Mouse (Mus musculus): ENCODE measurements at regions not wholly inside any gene's neighbourhood (a gene's known extent, or its start where the extent isn't known, plus 50 kb on each side); places are given as distances from the start of the nearest gene placed in this dataset.

- in situ Hi-C loops (cut with MboI; ENCODE audit: low sequenced_read_pairs in 2 of 2, unreplicated experiment in 2 of 2): no loop called here
Measured at GRCm38 (mm10) chr9:111801381-111801780, 111.2 kb upstream of the Stac start.

GRCm38 (mm10) chr9:111800869-111801268 is 110.7 kb upstream of the Stac start:
- DNase-seq (ENCODE audit: low read depth, low spot score): no peak
- H3K9me3 ChIP-seq (ENCODE audit: control insufficient read depth, insufficient read depth, low read depth, low read length): no peaks in the 10 kb centered on the region
- no peak overlapping the region for H3K27ac ChIP-seq (ENCODE audit: insufficient read depth, low read depth, low read length, poor library complexity, severe bottlenecking)
- H3K4me1 ChIP-seq (ENCODE audit: control insufficient read depth in 2 of 2, insufficient read depth in 2 of 2, low read length in 2 of 2, poor library complexity in 1 of 2): no peaks in the 10 kb centered on the region
- no peak for TF ChIP-seq ZC3H11A (IDR thresholded peaks at IDR 0.05; ENCODE audit: borderline replicate concordance, low read depth, low read length)
- TF ChIP-seq MAFK (IDR thresholded peaks at IDR 0.05; ENCODE audit: insufficient read depth, low read depth, low read length): no peak
- TF ChIP-seq ZNF384 (IDR thresholded peaks at IDR 0.05; ENCODE audit: low read depth, low read length): no peak
- TF ChIP-seq HCFC1 (IDR thresholded peaks at IDR 0.05; ENCODE audit: borderline replicate concordance, insufficient read depth, low read length): no peak
- no peak for TF ChIP-seq CHD2 (IDR thresholded peaks at IDR 0.05; ENCODE audit: low read depth, low read length)
- in situ Hi-C loops (cut with MboI; ENCODE audit: low sequenced_read_pairs in 2 of 2, unreplicated experiment in 2 of 2): no loop called here
- H3K4me3 ChIP-seq (ENCODE audit: insufficient read depth in 1 of 2, low read depth in 1 of 2, low read length in 2 of 2, poor library complexity in 1 of 2, severe bottlenecking in 1 of 2): no peak overlapping the region
- H3K36me3 ChIP-seq (ENCODE audit: control insufficient read depth, insufficient read depth, low read length, poor library complexity, severe bottlenecking): no peaks in the 10 kb centered on the region
- H3K9ac ChIP-seq (ENCODE audit: insufficient read depth, low read depth, low read length, poor library complexity, severe bottlenecking): no peak overlapping the region

More at GRCm38 (mm10) chr9:111801381-111801780, 111.2 kb upstream of the Stac start:
- H3K27ac ChIP-seq (ENCODE audit: insufficient read depth, low read depth, low read length, poor library complexity, severe bottlenecking): no peak overlapping the region
- no peak overlapping the region for H3K4me3 ChIP-seq (ENCODE audit: insufficient read depth in 1 of 2, low read depth in 1 of 2, low read length in 2 of 2, poor library complexity in 1 of 2, severe bottlenecking in 1 of 2)
- no peak overlapping the region for H3K9ac ChIP-seq (ENCODE audit: insufficient read depth, low read depth, low read length, poor library complexity, severe bottlenecking)
- H3K9me3 ChIP-seq (ENCODE audit: control insufficient read depth, insufficient read depth, low read depth, low read length): no peaks in the 10 kb centered on the region
- DNase-seq (ENCODE audit: low read depth, low spot score): no peak
- H3K4me1 ChIP-seq (ENCODE audit: control insufficient read depth in 2 of 2, insufficient read depth in 2 of 2, low read length in 2 of 2, poor library complexity in 1 of 2): no peaks in the 10 kb centered on the region
- H3K36me3 ChIP-seq (ENCODE audit: control insufficient read depth, insufficient read depth, low read length, poor library complexity, severe bottlenecking): no peaks in the 10 kb centered on the region
- TF ChIP-seq ZNF384 (IDR thresholded peaks at IDR 0.05; ENCODE audit: low read depth, low read length): no peak
- no peak for TF ChIP-seq MAFK (IDR thresholded peaks at IDR 0.05; ENCODE audit: insufficient read depth, low read depth, low read length)

GRCm38 (mm10) chr9:111778981-111779380 is 88.8 kb upstream of the Stac start:
- H3K9ac ChIP-seq (ENCODE audit: insufficient read depth, low read depth, low read length, poor library complexity, severe bottlenecking): no peak overlapping the region
- H3K4me3 ChIP-seq (ENCODE audit: insufficient read depth in 1 of 2, low read depth in 1 of 2, low read length in 2 of 2, poor library complexity in 1 of 2, severe bottlenecking in 1 of 2): no peak overlapping the region
- no peaks in the 10 kb centered on the region for H3K4me1 ChIP-seq (ENCODE audit: control insufficient read depth in 2 of 2, insufficient read depth in 2 of 2, low read length in 2 of 2, poor library complexity in 1 of 2)
- H3K9me3 ChIP-seq (ENCODE audit: control insufficient read depth, insufficient read depth, low read depth, low read length): no peaks in the 10 kb centered on the region
- TF ChIP-seq ZNF384 (IDR thresholded peaks at IDR 0.05; ENCODE audit: low read depth, low read length) (no peak), CHD2 (IDR thresholded peaks at IDR 0.05; ENCODE audit: low read depth, low read length) (no peak), MAFK (IDR thresholded peaks at IDR 0.05; ENCODE audit: insufficient read depth, low read depth, low read length) (no peak), HCFC1 (IDR thresholded peaks at IDR 0.05; ENCODE audit: borderline replicate concordance, insufficient read depth, low read length) (no peak), ZC3H11A (IDR thresholded peaks at IDR 0.05; ENCODE audit: borderline replicate concordance, low read depth, low read length) (no peak)
- in situ Hi-C loops (cut with MboI; ENCODE audit: low sequenced_read_pairs in 2 of 2, unreplicated experiment in 2 of 2): no loop called here
- H3K27ac ChIP-seq (ENCODE audit: insufficient read depth, low read depth, low read length, poor library complexity, severe bottlenecking): no peak overlapping the region
- H3K36me3 ChIP-seq (ENCODE audit: control insufficient read depth, insufficient read depth, low read length, poor library complexity, severe bottlenecking): no peaks in the 10 kb centered on the region
- no peak for DNase-seq (ENCODE audit: low read depth, low spot score)

- in situ Hi-C loops (cut with MboI; ENCODE audit: low sequenced_read_pairs in 2 of 2, unreplicated experiment in 2 of 2): no loop called here
- no peak for TF ChIP-seq HCFC1 (IDR thresholded peaks at IDR 0.05; ENCODE audit: borderline replicate concordance, insufficient read depth, low read length)
- TF ChIP-seq ZNF384 (IDR thresholded peaks at IDR 0.05; ENCODE audit: low read depth, low read length): no peak
- no peak for TF ChIP-seq CHD2 (IDR thresholded peaks at IDR 0.05; ENCODE audit: low read depth, low read length)
- TF ChIP-seq MAFK (IDR thresholded peaks at IDR 0.05; ENCODE audit: insufficient read depth, low read depth, low read length): no peak
- no peak for TF ChIP-seq ZC3H11A (IDR thresholded peaks at IDR 0.05; ENCODE audit: borderline replicate concordance, low read depth, low read length)
- H3K36me3 ChIP-seq (ENCODE audit: control insufficient read depth, insufficient read depth, low read length, poor library complexity, severe bottlenecking): no peaks in the 10 kb centered on the region
- no peak overlapping the region for H3K27ac ChIP-seq (ENCODE audit: insufficient read depth, low read depth, low read length, poor library complexity, severe bottlenecking)
- no peaks in the 10 kb centered on the region for H3K9me3 ChIP-seq (ENCODE audit: control insufficient read depth, insufficient read depth, low read depth, low read length)
- H3K9ac ChIP-seq (ENCODE audit: insufficient read depth, low read depth, low read length, poor library complexity, severe bottlenecking): no peak overlapping the region
- DNase-seq (ENCODE audit: low read depth, low spot score): no peak
- no peaks in the 10 kb centered on the region for H3K4me1 ChIP-seq (ENCODE audit: control insufficient read depth in 2 of 2, insufficient read depth in 2 of 2, low read length in 2 of 2, poor library complexity in 1 of 2)
- H3K4me3 ChIP-seq (ENCODE audit: insufficient read depth in 1 of 2, low read depth in 1 of 2, low read length in 2 of 2, poor library complexity in 1 of 2, severe bottlenecking in 1 of 2): no peak overlapping the region
Measured at GRCm38 (mm10) chr9:111777433-111778135, 87.4 kb upstream of the Stac start.

- in situ Hi-C loops (cut with MboI; ENCODE audit: low sequenced_read_pairs in 2 of 2, unreplicated experiment in 2 of 2): no loop called here
- TF ChIP-seq MAFK (IDR thresholded peaks at IDR 0.05; ENCODE audit: insufficient read depth, low read depth, low read length): no peak
- no peak for TF ChIP-seq HCFC1 (IDR thresholded peaks at IDR 0.05; ENCODE audit: borderline replicate concordance, insufficient read depth, low read length)
- no peak for TF ChIP-seq ZNF384 (IDR thresholded peaks at IDR 0.05; ENCODE audit: low read depth, low read length)
- TF ChIP-seq CHD2 (IDR thresholded peaks at IDR 0.05; ENCODE audit: low read depth, low read length): no peak
- no peak for TF ChIP-seq ZC3H11A (IDR thresholded peaks at IDR 0.05; ENCODE audit: borderline replicate concordance, low read depth, low read length)
- H3K4me1 ChIP-seq (ENCODE audit: control insufficient read depth in 2 of 2, insufficient read depth in 2 of 2, low read length in 2 of 2, poor library complexity in 1 of 2): no peaks in the 10 kb centered on the region
- H3K4me3 ChIP-seq (ENCODE audit: insufficient read depth in 1 of 2, low read depth in 1 of 2, low read length in 2 of 2, poor library complexity in 1 of 2, severe bottlenecking in 1 of 2): no peak overlapping the region
- no peak overlapping the region for H3K9ac ChIP-seq (ENCODE audit: insufficient read depth, low read depth, low read length, poor library complexity, severe bottlenecking)
- H3K27ac ChIP-seq (ENCODE audit: insufficient read depth, low read depth, low read length, poor library complexity, severe bottlenecking): no peak overlapping the region
- no peaks in the 10 kb centered on the region for H3K36me3 ChIP-seq (ENCODE audit: control insufficient read depth, insufficient read depth, low read length, poor library complexity, severe bottlenecking)
- no peak for DNase-seq (ENCODE audit: low read depth, low spot score)
- no peaks in the 10 kb centered on the region for H3K9me3 ChIP-seq (ENCODE audit: control insufficient read depth, insufficient read depth, low read depth, low read length)
Measured at GRCm38 (mm10) chr9:111774229-111774628, 84.1 kb upstream of the Stac start.

Measured in ES-E14 (cell line).